Mouse (Mus musculus): ENCODE data around the gene Glud1. TPM values are rescaled to one million over a fixed set of nuclear protein-coding genes. Genes with fewer than 3 reads are reported as not detected.

Glud1 gene
- total and polyA plus RNA-seq, 3 experiments, result 57.1 to 125 (median 92.3) TPM

- no peak for TF ChIP-seq CTCF (IDR thresholded peaks at IDR 0.05 in 2 of 3, conservative IDR thresholded peaks at IDR 0.05 in 1 of 3; ENCODE audit: control insufficient read depth in 1 of 3, insufficient read depth in 1 of 3, low read depth in 2 of 3, low read length in 3 of 3, poor library complexity in 1 of 3, severe bottlenecking in 1 of 3)
- TF ChIP-seq NELFE (IDR thresholded peaks at IDR 0.05; ENCODE audit: low read depth, low read length), result no peak
- TF ChIP-seq E2F4 (IDR thresholded peaks at IDR 0.05; ENCODE audit: borderline replicate concordance, low read depth, low read length), result peak; percentile 64; the same call in 1 of the 2 replicates
- peak; percentile 96 for TF ChIP-seq MYC (IDR thresholded peaks at IDR 0.05; ENCODE audit: low read depth, low read length)
- TF ChIP-seq MAX (IDR thresholded peaks at IDR 0.05; ENCODE audit: low read length), result peak; percentile 83
- TF ChIP-seq SIN3A (IDR thresholded peaks at IDR 0.05; ENCODE audit: low read length), result peak; percentile 96
- peak; percentile 75 for TF ChIP-seq RCOR1 (IDR thresholded peaks at IDR 0.05; ENCODE audit: low read depth, low read length)
- no peak for TF ChIP-seq CHD1 (IDR thresholded peaks at IDR 0.05; ENCODE audit: low read depth, low read length)
- TF ChIP-seq TAL1 (IDR thresholded peaks at IDR 0.05; ENCODE audit: low read length), result peak; percentile 62
- TF ChIP-seq CHD2 (IDR thresholded peaks at IDR 0.05; ENCODE audit: low read length), result peak; percentile 34; the same call in 1 of the 2 replicates
Measured at GRCm38 (mm10) chr14:34343078-34343477, 32.6 kb downstream of the Glud1 start (continued).

- Histone ChIP-seq H3K79me2 (ENCODE audit: control insufficient read depth, insufficient read depth, low read length, poor library complexity) (no peaks in the 10 kb centered on the region), H3K27me3 (ENCODE audit: control insufficient read depth in 1 of 2, insufficient read depth in 2 of 2, low read length in 2 of 2) (no peaks in the 10 kb centered on the region), H3K9ac (ENCODE audit: control insufficient read depth, low read depth, low read length, poor library complexity, severe bottlenecking) (no peak overlapping the region), H3K27ac (ENCODE audit: control insufficient read depth, low read depth, low read length) (no peak overlapping the region), H3K36me3 (ENCODE audit: control insufficient read depth in 1 of 2, insufficient read depth in 2 of 2, low read length in 2 of 2) (peaks cover 5 to 28% of the 10 kb centered on the region in 2 experiments), H3K4me3 (ENCODE audit: control insufficient read depth in 1 of 2, insufficient read depth in 1 of 2, low read depth in 2 of 2, low read length in 2 of 2) (no peak overlapping the region), H3K4me1 (ENCODE audit: control insufficient read depth in 1 of 2, insufficient read depth in 2 of 2, low read length in 2 of 2) (peaks cover 16 to 21% of the 10 kb centered on the region in 2 experiments), H3K9me3 (replicated peaks; ENCODE audit: insufficient read depth, low read length) (no peaks in the 10 kb centered on the region)
- no peak for DNase-seq (ENCODE audit: low read depth, low spot score)
- TF ChIP-seq MAFK (IDR thresholded peaks at IDR 0.05; ENCODE audit: borderline replicate concordance, low read depth, low read length) (no peak), CTCF (IDR thresholded peaks at IDR 0.05 in 2 of 3, conservative IDR thresholded peaks at IDR 0.05 in 1 of 3; ENCODE audit: control insufficient read depth in 1 of 3, insufficient read depth in 1 of 3, low read depth in 2 of 3, low read length in 3 of 3, poor library complexity in 1 of 3, severe bottlenecking in 1 of 3) (no peak), POLR2AphosphoS5 (IDR thresholded peaks at IDR 0.05; ENCODE audit: borderline replicate concordance, low read depth, low read length) (no peak)
Measured at GRCm38 (mm10) chr14:34344361-34344760, 33.8 kb downstream of the Glud1 start.

GRCm38 (mm10) chr14:34345771-34346566 is 35.4 kb downstream of the Glud1 start:
- Histone ChIP-seq H3K79me2 (ENCODE audit: control insufficient read depth, insufficient read depth, low read length, poor library complexity) (no peaks in the 10 kb centered on the region), H3K27me3 (ENCODE audit: control insufficient read depth in 1 of 2, insufficient read depth in 2 of 2, low read length in 2 of 2) (no peaks in the 10 kb centered on the region), H3K4me1 (ENCODE audit: control insufficient read depth in 1 of 2, insufficient read depth in 2 of 2, low read length in 2 of 2) (peaks cover 16 to 21% of the 10 kb centered on the region in 2 experiments), H3K9ac (ENCODE audit: control insufficient read depth, low read depth, low read length, poor library complexity, severe bottlenecking) (no peak overlapping the region), H3K27ac (ENCODE audit: control insufficient read depth, low read depth, low read length) (no peak overlapping the region), H3K9me3 (replicated peaks; ENCODE audit: insufficient read depth, low read length) (no peaks in the 10 kb centered on the region), H3K4me3 (ENCODE audit: control insufficient read depth in 1 of 2, insufficient read depth in 1 of 2, low read depth in 2 of 2, low read length in 2 of 2) (no peak overlapping the region), H3K36me3 (ENCODE audit: control insufficient read depth in 1 of 2, insufficient read depth in 2 of 2, low read length in 2 of 2) (peaks cover 3 to 28% of the 10 kb centered on the region in 2 experiments)
- no peak for DNase-seq (ENCODE audit: low read depth, low spot score)
- TF ChIP-seq CTCF (IDR thresholded peaks at IDR 0.05 in 2 of 3, conservative IDR thresholded peaks at IDR 0.05 in 1 of 3; ENCODE audit: control insufficient read depth in 1 of 3, insufficient read depth in 1 of 3, low read depth in 2 of 3, low read length in 3 of 3, poor library complexity in 1 of 3, severe bottlenecking in 1 of 3) (peak in 1 of 3 experiments; percentile 31; a peak in 2 of 6 replicates), JUND (IDR thresholded peaks at IDR 0.05; ENCODE audit: low read depth, low read length) (no peak), ELF1 (IDR thresholded peaks at IDR 0.05; ENCODE audit: low read depth, low read length) (no peak), MAFK (IDR thresholded peaks at IDR 0.05; ENCODE audit: borderline replicate concordance, low read depth, low read length) (no peak), E2F4 (IDR thresholded peaks at IDR 0.05; ENCODE audit: borderline replicate concordance, low read depth, low read length) (no peak), CHD2 (IDR thresholded peaks at IDR 0.05; ENCODE audit: low read length) (no peak)
